Mouse (Mus musculus) lung, postnatal 0 days (tissue): ENCODE results near the gene Gm12117.

Experiments used
- CTCF ChIP-seq: IDR thresholded peaks from 2 replicates; pipeline ENCODE4 v1.5.1; 2016; ENCODE audit warnings: antibody characterized with exemption, mild to moderate bottlenecking
- EP300 ChIP-seq: IDR thresholded peaks from 2 replicates; pipeline ENCODE4 v1.6.1; 2016; ENCODE audit warnings: antibody characterized with exemption, mild to moderate bottlenecking, control low read depth

- no peak for TF ChIP-seq EP300
- no peak for TF ChIP-seq CTCF
Observed at GRCm38 (mm10) chr11:33228186-33228585, 48.4 kb downstream of the Gm12117 start.
